Comparison of ENCODE assay signal across 8 mouse cellular contexts in genomic region chr11:80153857-80154495, GRCm38 (mm10). TPM values are rescaled to one million over a fixed set of nuclear protein-coding genes. Genes with fewer than 3 reads are reported as not detected.
A peak's percentile ranks its signal among the peaks of the same experiment; 100 is the strongest.
DNase-seq lines count a peak whose midpoint lies in the region; ATAC-seq and TF ChIP-seq lines count a peak whose summit lies in the region.

Gene Adap2, plus strand, starts transcription at chr11:80154105.

- no peaks in the 10 kb centered on the region for H3K9me3 ChIP-seq in ES-E14 (ENCODE audit: control insufficient read depth, insufficient read depth, low read depth, low read length)
- H3K9me3 ChIP-seq in forebrain, postnatal 0 days (ENCODE audit: low read length): no peaks in the 10 kb centered on the region
- H3K9me3 ChIP-seq in lung, embryonic 14.5 days (ENCODE audit: low read depth, low read length): no peaks in the 10 kb centered on the region

- peak; percentile 87 for DNase-seq in ES-E14 (ENCODE audit: low read depth, low spot score)
- peak; percentile 27 for DNase-seq in cerebellum, adult 9-10 months
- DNase-seq in forebrain, postnatal 0 days: peak; percentile 23
- DNase-seq in heart, postnatal 4 days: peak; percentile 92
- DNase-seq in layer of hippocampus, adult 8-10 months (ENCODE audit: low spot score in 2 of 2): peak; percentile 45 to 51
- DNase-seq in lung, embryonic 14.5 days: peak; percentile 91
- DNase-seq in testis, postnatal 14 days (ENCODE audit: low spot score): peak; percentile 87

- in situ Hi-C loops in ES-E14 (cut with MboI; ENCODE audit: low sequenced_read_pairs in 2 of 2, unreplicated experiment in 2 of 2): no loop called here

- H3K4me2 ChIP-seq in forebrain, postnatal 0 days (ENCODE audit: low read depth): peak within 1 kb of the TSS; percentile 62
- peak within 1 kb of the TSS; percentile 72 for H3K4me2 ChIP-seq in lung, embryonic 14.5 days

- H3K4me3 ChIP-seq in ES-E14 (ENCODE audit: insufficient read depth in 1 of 2, low read depth in 1 of 2, low read length in 2 of 2, poor library complexity in 1 of 2, severe bottlenecking in 1 of 2): peak within 1 kb of the TSS; percentile 86 to 97
- peak within 1 kb of the TSS; percentile 41 for H3K4me3 ChIP-seq in forebrain, postnatal 0 days (ENCODE audit: low read depth, low read length)
- peak within 1 kb of the TSS; percentile 51 for H3K4me3 ChIP-seq in lung, embryonic 14.5 days (ENCODE audit: low read depth, low read length)

- H3K36me3 ChIP-seq in ES-E14 (ENCODE audit: control insufficient read depth, insufficient read depth, low read length, poor library complexity, severe bottlenecking): no peaks in the 10 kb centered on the region; the same call in 1 of the 2 replicates
- no peaks in the 10 kb centered on the region for H3K36me3 ChIP-seq in forebrain, postnatal 0 days (ENCODE audit: insufficient read depth)
- H3K36me3 ChIP-seq in lung, embryonic 14.5 days (ENCODE audit: insufficient read depth): no peaks in the 10 kb centered on the region

- WGBS in forebrain, postnatal 0 days: 3% methylated on average over 46 of the region's 47 CpGs
- 3% methylated on average over 47 of the region's 47 CpGs for WGBS in lung, embryonic 14.5 days

- no peak within 1 kb of the TSS for H3K27ac ChIP-seq in ES-E14 (ENCODE audit: insufficient read depth, low read depth, low read length, poor library complexity, severe bottlenecking)
- no peak within 1 kb of the TSS for H3K27ac ChIP-seq in forebrain, postnatal 0 days (ENCODE audit: low read depth, low read length)
- H3K27ac ChIP-seq in lung, embryonic 14.5 days (ENCODE audit: low read depth): no peak within 1 kb of the TSS

- peak; percentile 62 for ATAC-seq in forebrain, postnatal 0 days
- ATAC-seq in lung, embryonic 14.5 days (ENCODE audit: insufficient read depth): peak; percentile 95
- ATAC-seq in neutrophil, adult 5-6 weeks (ENCODE audit: extremely low read depth, insufficient number of reproducible peaks, low FRiP score, poor library complexity, severe bottlenecking): peak; percentile 93

- H3K4me1 ChIP-seq in ES-E14 (ENCODE audit: control insufficient read depth in 2 of 2, insufficient read depth in 2 of 2, low read length in 2 of 2, poor library complexity in 1 of 2): no peaks in the 10 kb centered on the region; a peak in 1 of 4 replicates
- 0 out of 2 replicates have a peak, but pooled peaks cover 4% of the 10 kb centered on the region for H3K4me1 ChIP-seq in forebrain, postnatal 0 days (ENCODE audit: insufficient read depth)
- no peaks in the 10 kb centered on the region for H3K4me1 ChIP-seq in lung, embryonic 14.5 days (ENCODE audit: insufficient read depth)

- TF ChIP-seq CTCF in forebrain, postnatal 0 days (IDR thresholded peaks at IDR 0.05; ENCODE audit: low read depth): no peak
- TF ChIP-seq CTCF in lung, embryonic 14.5 days (IDR thresholded peaks at IDR 0.05; ENCODE audit: low read depth): no peak

- peak within 1 kb of the TSS; percentile 70 for H3K9ac ChIP-seq in ES-E14 (ENCODE audit: insufficient read depth, low read depth, low read length, poor library complexity, severe bottlenecking)
- peak within 1 kb of the TSS; percentile 35 for H3K9ac ChIP-seq in forebrain, postnatal 0 days
- H3K9ac ChIP-seq in lung, embryonic 14.5 days: peak within 1 kb of the TSS; percentile 43; the same call in 1 of the 2 replicates

- peaks cover 24% of the 10 kb centered on the region for H3K27me3 ChIP-seq in forebrain, postnatal 0 days (ENCODE audit: insufficient read depth, low read length)
- H3K27me3 ChIP-seq in lung, embryonic 14.5 days (ENCODE audit: insufficient read depth, low read length): peaks cover 32% of the 10 kb centered on the region

TF ChIP-seq in ES-E14, 5 proteins besides CTCF, POLR2A, EP300 and RAD21:
- no peak for TF ChIP-seq CHD2 (IDR thresholded peaks at IDR 0.05; ENCODE audit: low read depth, low read length)
- TF ChIP-seq MAFK (IDR thresholded peaks at IDR 0.05; ENCODE audit: insufficient read depth, low read depth, low read length): no peak
- TF ChIP-seq ZC3H11A (IDR thresholded peaks at IDR 0.05; ENCODE audit: borderline replicate concordance, low read depth, low read length): no peak
- no peak for TF ChIP-seq ZNF384 (IDR thresholded peaks at IDR 0.05; ENCODE audit: low read depth, low read length)
- no peak for TF ChIP-seq HCFC1 (IDR thresholded peaks at IDR 0.05; ENCODE audit: borderline replicate concordance, insufficient read depth, low read length)

RNA-seq across cellular contexts. Expression of gene Adap2, which starts in this region (rescaled TPM):
- 2.8 and 5.1 TPM in 2 replicates for total RNA-seq in ES-E14 (2012; rRNA removed)
- total RNA-seq in forebrain, postnatal 0 days (2014; rRNA removed): 3.8 and 4.4 TPM in 2 replicates
- polyA plus RNA-seq in forebrain, postnatal 0 days (2015; fragmentation: Nextera tagmentation; extraction: Ambion mirVana): 2.2 and 3.2 TPM in 2 replicates
- 1 to 10 TPM; 3.6 to 4.3 TPM for total RNA-seq in heart, postnatal 4 days (2021)
- 10 to 100 TPM in 2 of 4 experiments, 1 to 10 TPM in 2; 6.9 to 15.1 (median 9.9) TPM for total RNA-seq in layer of hippocampus, adult 8-10 months (2022)
- 1.1 and 1.6 TPM in 2 replicates for polyA plus RNA-seq in lung, embryonic 14.5 days (2014; fragmentation: Nextera tagmentation; extraction: Ambion mirVana)
- total RNA-seq in neutrophil, adult 5-6 weeks (2017): 1.0 and 1.6 TPM in 2 replicates

Comparison
In these comparisons a context has a peak if more than half of its experiments do, and no peak if none do; other contexts are left out.
1. DNase-seq: peak in every context shown above with its lines; median percentile 92 in heart, postnatal 4 days; 91 in lung, embryonic 14.5 days; 87 in ES-E14; 87 in testis, postnatal 14 days; 48 in layer of hippocampus, adult 8-10 months; 27 in cerebellum, adult 9-10 months; 23 in forebrain, postnatal 0 days.
2. H3K4me3 ChIP-seq: peak in every context shown above with its lines; median percentile 92 in ES-E14; 51 in lung, embryonic 14.5 days; 41 in forebrain, postnatal 0 days.